Mouse (Mus musculus) ES-E14 (cell line): ENCODE results near the gene Rptor. TPM values are rescaled to one million over a fixed set of nuclear protein-coding genes. Genes with fewer than 3 reads are reported as not detected.

ENCODE experiments used
- DNase-seq: peaks from one replicate; pipeline ENCODE4 v3.0.0-alpha.2; 2013; ENCODE audit warnings: low read depth, low spot score
- H3K27ac ChIP-seq: 2 replicates; pipeline ENCODE4 v1.5.1; 2012; ENCODE audit warnings: low read depth, mild to moderate bottlenecking, low read length, moderate library complexity, mixed read lengths; ENCODE audit not compliant: poor library complexity, insufficient read depth, severe bottlenecking
- H3K36me3 ChIP-seq: 2 replicates; pipeline ENCODE4 v1.6.1; 2012; ENCODE audit warnings: mild to moderate bottlenecking, low read length, moderate library complexity, mixed read lengths; ENCODE audit not compliant: control insufficient read depth, poor library complexity, insufficient read depth, severe bottlenecking
- H3K4me1 ChIP-seq, 2 experiments: fragments of 150-350 bp in 1 of 2; sonication (generic) in 1 of 2; 2 replicates each; pipeline ENCODE4 v1.6.1; 2012; ENCODE audit warnings: low read length in 2 of 2, mild to moderate bottlenecking in 1 of 2, mixed read lengths in 1 of 2; ENCODE audit not compliant: control insufficient read depth in 2 of 2, insufficient read depth in 2 of 2, poor library complexity in 1 of 2
- H3K4me3 ChIP-seq, 2 experiments: fragments of 150-350 bp in 1 of 2; sonication (generic) in 1 of 2; 2 replicates each; pipeline ENCODE4 v1.5.1; 2012; ENCODE audit warnings: low read length in 2 of 2, low read depth in 1 of 2, mild to moderate bottlenecking in 1 of 2, mixed read lengths in 1 of 2; ENCODE audit not compliant: insufficient read depth in 1 of 2, poor library complexity in 1 of 2, severe bottlenecking in 1 of 2
- H3K9ac ChIP-seq: 2 replicates; pipeline ENCODE4 v1.6.1; 2012; ENCODE audit warnings: low read depth, mild to moderate bottlenecking, low read length, mixed read lengths; ENCODE audit not compliant: poor library complexity, insufficient read depth, severe bottlenecking
- H3K9me3 ChIP-seq: fragments of 150-350 bp; sonication (generic); 2 replicates; pipeline ENCODE4 v1.6.1; 2012; ENCODE audit warnings: low read depth, mild to moderate bottlenecking, low read length; ENCODE audit not compliant: control insufficient read depth, insufficient read depth
- CHD2 ChIP-seq: IDR thresholded peaks from 2 replicates; pipeline ENCODE4 v1.6.1; 2014; ENCODE audit warnings: mild to moderate bottlenecking, low read depth, low read length, inconsistent platforms
- HCFC1 ChIP-seq: IDR thresholded peaks from 2 replicates; pipeline ENCODE4 v1.6.1; 2012; ENCODE audit warnings: low read length, inconsistent platforms, borderline replicate concordance; ENCODE audit not compliant: insufficient read depth
- MAFK ChIP-seq: IDR thresholded peaks from 2 replicates; pipeline ENCODE4 v1.6.1; 2014; ENCODE audit warnings: mild to moderate bottlenecking, low read depth, low read length, inconsistent platforms; ENCODE audit not compliant: insufficient read depth
- ZC3H11A ChIP-seq: IDR thresholded peaks from 2 replicates; pipeline ENCODE4 v1.6.1; 2012; ENCODE audit warnings: low read depth, mild to moderate bottlenecking, inconsistent platforms, low read length, borderline replicate concordance
- ZNF384 ChIP-seq: IDR thresholded peaks from 2 replicates; pipeline ENCODE4 v1.6.1; 2012; ENCODE audit warnings: low read depth, low read length, inconsistent platforms
- in situ Hi-C, 2 experiments: fragments of 600-800 bp; cut with MboI; formaldehyde crosslinking; loops; one replicate each; pipeline ENCODE4 v1.15.1; 2025; ENCODE audit warnings: low sequenced_read_pairs in 2 of 2, inconsistent platforms in 1 of 2; ENCODE audit not compliant: unreplicated experiment in 2 of 2
- total RNA-seq: library from RNA; depleted of rRNA; stranded (reverse); fragments of 300-350 nt; gene quantifications from 2 replicates; pipeline ENCODE4 v1.2.3, GENCODE M21; 2012

The Rptor gene
- total RNA-seq, 1 experiment: 59.7 TPM

DNA sequence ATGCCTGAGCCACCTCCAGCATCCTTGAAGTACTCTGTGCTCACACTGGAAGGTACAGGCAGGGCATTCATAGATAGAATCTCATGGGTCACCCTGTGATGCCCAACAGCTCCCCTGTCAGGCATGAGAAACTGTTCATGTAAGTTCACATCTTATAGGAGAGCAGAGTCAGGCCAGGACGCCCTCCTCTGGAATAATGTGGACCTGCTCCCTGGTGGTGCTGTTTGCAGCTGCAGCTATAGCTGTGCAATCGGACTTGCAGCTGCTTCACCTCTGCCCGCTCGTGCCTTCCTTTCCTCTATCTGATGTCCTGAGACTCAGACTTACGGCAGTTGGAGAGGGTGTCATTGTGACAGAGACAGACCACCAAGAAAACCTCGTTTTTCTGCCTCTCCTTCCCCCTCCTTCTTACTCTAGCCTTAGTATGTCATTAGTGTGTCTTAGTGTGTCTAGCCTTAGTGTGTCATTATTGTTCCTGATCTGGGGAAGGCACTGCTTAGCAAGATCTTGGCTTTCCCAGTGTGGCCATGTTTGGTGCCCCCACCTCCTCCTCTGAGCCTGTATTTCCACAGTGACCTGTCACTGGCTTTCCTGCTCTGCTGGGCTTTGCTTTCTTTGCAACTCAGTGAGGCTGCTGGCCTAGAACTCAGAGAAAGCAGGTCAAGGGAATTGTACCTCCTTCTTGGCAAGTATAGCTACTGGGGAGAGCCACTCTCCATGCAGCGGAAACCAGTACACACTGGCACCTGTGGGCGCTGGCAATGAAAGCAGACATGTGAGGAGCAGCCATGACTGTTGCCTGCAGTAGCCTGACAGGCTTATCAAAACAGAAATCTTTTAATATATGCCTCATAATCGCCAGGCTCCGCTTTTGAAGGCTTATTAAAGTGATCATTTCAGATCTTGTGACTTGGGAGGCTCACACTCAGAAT is 237.0 kb downstream of the Rptor start:
- no peak overlapping the region for H3K27ac ChIP-seq
- H3K9ac ChIP-seq: no peak overlapping the region
- H3K4me3 ChIP-seq: no peak overlapping the region
- in situ Hi-C loops: no loop called here
- H3K4me1 ChIP-seq: no peaks in the 10 kb centered on the region
- DNase-seq: no peak
- H3K9me3 ChIP-seq: no peaks in the 10 kb centered on the region
- no peak for TF ChIP-seq MAFK
- TF ChIP-seq HCFC1: no peak
- no peak for TF ChIP-seq ZC3H11A
- no peak for TF ChIP-seq ZNF384
- TF ChIP-seq CHD2: no peak
- peaks cover 4% of the 10 kb centered on the region; the same call in 1 of the 2 replicates for H3K36me3 ChIP-seq

DNA sequence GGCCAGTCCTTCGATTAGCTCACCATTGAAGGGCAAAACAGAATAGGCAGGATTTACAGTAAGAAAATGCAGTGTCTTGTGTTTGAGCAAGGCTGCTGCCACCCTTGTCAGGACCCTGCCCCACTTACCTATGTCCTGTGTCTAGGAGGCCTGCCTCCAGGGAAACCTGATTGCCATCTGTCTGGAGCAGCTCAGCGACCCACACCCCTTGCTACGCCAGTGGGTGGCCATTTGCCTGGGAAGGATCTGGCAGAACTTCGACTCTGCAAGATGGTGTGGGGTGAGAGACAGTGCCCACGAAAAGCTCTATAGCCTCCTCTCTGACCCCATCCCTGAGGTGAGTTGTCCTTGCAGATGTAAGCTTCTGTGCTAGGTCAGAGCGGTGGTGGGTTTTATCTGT is 243.9 kb downstream of the Rptor start:
- no peak overlapping the region for H3K4me3 ChIP-seq
- H3K27ac ChIP-seq: no peak overlapping the region
- DNase-seq: no peak
- in situ Hi-C loops: no loop called here
- no peaks in the 10 kb centered on the region; a peak in 1 of 4 replicates for H3K4me1 ChIP-seq
- H3K9ac ChIP-seq: no peak overlapping the region
- peaks cover 24% of the 10 kb centered on the region; the same call in 1 of the 2 replicates for H3K36me3 ChIP-seq
- no peaks in the 10 kb centered on the region for H3K9me3 ChIP-seq
- no peak for TF ChIP-seq ZNF384
- TF ChIP-seq CHD2: no peak
- no peak for TF ChIP-seq ZC3H11A
- no peak for TF ChIP-seq MAFK
- no peak for TF ChIP-seq HCFC1

DNA sequence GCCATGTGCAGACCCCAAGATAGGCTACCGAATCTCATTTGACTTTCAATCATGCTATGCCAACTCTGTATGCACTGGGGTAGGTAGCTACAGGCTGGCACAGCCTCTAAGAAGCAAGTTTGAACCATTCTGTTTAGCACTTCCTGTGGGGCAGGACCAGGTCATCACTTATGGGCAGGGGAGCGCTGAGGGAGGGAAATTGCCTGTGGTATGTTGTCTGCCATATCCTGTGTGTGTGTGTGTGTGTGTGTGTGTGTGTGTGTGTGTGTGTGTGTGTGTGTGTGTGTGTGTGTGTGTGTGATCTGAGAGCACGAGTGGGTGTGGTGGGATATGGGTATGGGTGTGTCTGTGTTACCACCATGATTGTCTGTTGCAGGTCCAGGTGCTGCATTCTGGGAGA is 244.4 kb downstream of the Rptor start:
- DNase-seq: no peak
- Histone ChIP-seq H3K9ac (no peak overlapping the region), H3K27ac (no peak overlapping the region), H3K9me3 (no peaks in the 10 kb centered on the region), H3K36me3 (peaks cover 27% of the 10 kb centered on the region; the same call in 1 of the 2 replicates), H3K4me3 (no peak overlapping the region), H3K4me1 (no peaks in the 10 kb centered on the region; a peak in 1 of 4 replicates)
- TF ChIP-seq ZNF384 (no peak), MAFK (no peak), ZC3H11A (no peak), CHD2 (no peak), HCFC1 (no peak)
- in situ Hi-C loops: no loop called here

DNA sequence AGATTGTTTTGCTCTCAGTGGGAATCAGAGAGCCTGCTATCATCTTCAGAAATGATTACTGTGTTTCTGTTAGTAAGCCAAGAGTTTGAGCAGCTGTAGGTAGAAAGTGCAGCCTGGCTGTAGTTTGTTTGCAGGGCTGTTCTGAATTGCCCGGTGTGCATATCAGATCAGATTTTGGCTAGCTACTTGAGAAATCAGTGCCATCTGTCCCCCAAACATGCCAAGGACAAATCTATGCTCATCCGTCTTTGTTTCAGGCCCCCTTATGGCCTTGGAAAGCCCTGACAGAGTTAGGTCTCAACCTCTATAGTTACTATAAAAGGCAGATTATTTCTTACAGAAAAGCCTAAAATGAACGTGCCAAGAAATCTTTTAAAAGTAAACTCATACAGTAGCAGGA is 244.9 kb downstream of the Rptor start:
- Histone ChIP-seq H3K9ac (no peak overlapping the region), H3K4me3 (no peak overlapping the region), H3K9me3 (no peaks in the 10 kb centered on the region), H3K36me3 (peaks cover 30% of the 10 kb centered on the region; the same call in 1 of the 2 replicates), H3K4me1 (no peaks in the 10 kb centered on the region; a peak in 1 of 4 replicates), H3K27ac (no peak overlapping the region)
- in situ Hi-C loops: no loop called here
- TF ChIP-seq ZNF384: no peak
- no peak for TF ChIP-seq MAFK
- TF ChIP-seq CHD2: no peak
- TF ChIP-seq ZC3H11A: no peak
- TF ChIP-seq HCFC1: no peak
- no peak for DNase-seq
